ENCODE assay signal across 8 mouse cellular contexts in genomic region chr14:50895985-50896746, GRCm38 (mm10). TPM values are rescaled to one million over a fixed set of nuclear protein-coding genes. Genes with fewer than 3 reads are reported as not detected.
DNase-seq lines count a peak whose midpoint lies in the region; ATAC-seq and TF ChIP-seq lines count a peak whose summit lies in the region.

No protein-coding gene starts in this region.

- no peaks in the 10 kb centered on the region for H3K27me3 ChIP-seq in Patski
- peaks cover 12% of the 10 kb centered on the region for H3K27me3 ChIP-seq in hindbrain, embryonic 13.5 days

- no peak for TF ChIP-seq CTCF in Patski (IDR thresholded peaks at IDR 0.05)

- H3K9ac ChIP-seq in hindbrain, embryonic 13.5 days: peak overlapping the region; percentile 78

- peaks cover 17% of the 10 kb centered on the region for H3K4me1 ChIP-seq in hindbrain, embryonic 13.5 days (replicated peaks)

- DNase-seq in Patski (ENCODE audit: low read depth, low spot score): peak; percentile 95
- peak; percentile 92 for DNase-seq in cerebellum, adult 9-10 months
- peak; percentile 90 for DNase-seq in gastrocnemius, adult 18-20 months (ENCODE audit: low spot score)
- peak; percentile 40 to 44 for DNase-seq in layer of hippocampus, postnatal 36 days
- peak; percentile 72 for DNase-seq in lung, postnatal 14 days
- peak; percentile 49 for DNase-seq in ovary, postnatal 36 days (ENCODE audit: low spot score)
- no peak for DNase-seq in thymus, postnatal 36 days

- no peaks in the 10 kb centered on the region for H3K36me3 ChIP-seq in hindbrain, embryonic 13.5 days

- 16% methylated on average over 19 of the region's 19 CpGs for WGBS in hindbrain, embryonic 13.5 days

- POLR2A ChIA-PET in Patski (lab: Charles Lee): interaction anchor here (0.8 to 1.3 kb wide), 2 partner anchors 26 to 34 kb away, joined by 3 to 4 read pairs; partner anchors contain the start of genes Pip4p1, Pnp and Tep1

- peak overlapping the region; percentile 91 for H3K4me2 ChIP-seq in hindbrain, embryonic 13.5 days

- in situ Hi-C loops in Patski (cut with MboI; ENCODE audit: low pct_unique_long_range_greater_than_20kb): no loop called here

- peak overlapping the region; percentile 24 for H3K27ac ChIP-seq in hindbrain, embryonic 13.5 days

- CTCF ChIA-PET in Patski (lab: Charles Lee): interaction anchor here (0.9 to 1.2 kb wide), 4 partner anchors 9 to 169 kb away, joined by 3 to 4 read pairs (median 3); partner anchors contain the start of genes Apex1 and Osgep

- H3K9me3 ChIP-seq in hindbrain, embryonic 13.5 days: no peaks in the 10 kb centered on the region

- H3K4me3 ChIP-seq in hindbrain, embryonic 13.5 days: peak overlapping the region; percentile 55

- ATAC-seq in Patski: peak; percentile 97
- ATAC-seq in hindbrain, embryonic 13.5 days (ENCODE audit: low FRiP score): peak; percentile 44

RNA-seq across cellular contexts. Expression of gene Klhl33, which starts 1.1 kb away (rescaled TPM):
- 0.44 TPM for polyA plus RNA-seq in Patski (2021)
- 100 to 1,000 TPM in 1 of 2 experiments, 10 to 100 TPM in 1; 56.5 to 114 TPM for total RNA-seq in gastrocnemius, adult 18-20 months (2021)
- polyA plus RNA-seq in hindbrain, embryonic 13.5 days (2015; fragmentation: Nextera tagmentation; extraction: Ambion mirVana): 0.83 and 1.3 TPM in 2 replicates
- 1 to 10 TPM; 3.6 to 5.2 TPM for total RNA-seq in layer of hippocampus, postnatal 36 days (2021)

RNA-seq across cellular contexts. Expression of gene Tep1, which starts 25.8 kb away (rescaled TPM):
- 19.6 TPM for polyA plus RNA-seq in Patski (2021)
- total RNA-seq in gastrocnemius, adult 18-20 months (2021): 1 to 10 TPM; 6.5 to 9.0 TPM
- 2.5 and 3.2 TPM in 2 replicates for polyA plus RNA-seq in hindbrain, embryonic 13.5 days (2015; fragmentation: Nextera tagmentation; extraction: Ambion mirVana)
- 1 to 10 TPM; 2.0 to 4.6 TPM for total RNA-seq in layer of hippocampus, postnatal 36 days (2021)

RNA-seq across cellular contexts. Expression of gene Osgep, which starts 28.5 kb away (rescaled TPM):
- polyA plus RNA-seq in Patski (2021): 54.3 TPM
- total RNA-seq in gastrocnemius, adult 18-20 months (2021): 10 to 100 TPM; 45.9 to 47.5 TPM
- 116 and 119 TPM in 2 replicates for polyA plus RNA-seq in hindbrain, embryonic 13.5 days (2015; fragmentation: Nextera tagmentation; extraction: Ambion mirVana)
- total RNA-seq in layer of hippocampus, postnatal 36 days (2021): 10 to 100 TPM; 37.3 to 44.1 TPM

RNA-seq across cellular contexts. Expression of gene Apex1, which starts 28.6 kb away (rescaled TPM):
- polyA plus RNA-seq in Patski (2021): 115 TPM
- total RNA-seq in gastrocnemius, adult 18-20 months (2021): 10 to 100 TPM; 29.1 to 29.2 TPM
- polyA plus RNA-seq in hindbrain, embryonic 13.5 days (2015; fragmentation: Nextera tagmentation; extraction: Ambion mirVana): 225 and 228 TPM in 2 replicates
- total RNA-seq in layer of hippocampus, postnatal 36 days (2021): 10 to 100 TPM; 67.9 to 72.3 TPM

RNA-seq across cellular contexts. Expression of gene Pip4p1, which starts 34.5 kb away (rescaled TPM):
- polyA plus RNA-seq in Patski (2021): 71.0 TPM
- 10 to 100 TPM; 16.1 to 16.7 TPM for total RNA-seq in gastrocnemius, adult 18-20 months (2021)
- 79.0 and 87.9 TPM in 2 replicates for polyA plus RNA-seq in hindbrain, embryonic 13.5 days (2015; fragmentation: Nextera tagmentation; extraction: Ambion mirVana)
- 100 to 1,000 TPM in 1 of 2 experiments, 10 to 100 TPM in 1; 89.8 to 103 TPM for total RNA-seq in layer of hippocampus, postnatal 36 days (2021)

Comparison
In these comparisons a context has a peak if more than half of its experiments do, and no peak if none do; other contexts are left out.
1. DNase-seq: peak in Patski (single experiment), cerebellum, adult 9-10 months (single experiment), gastrocnemius, adult 18-20 months (single experiment), layer of hippocampus, postnatal 36 days (2 of 2), lung, postnatal 14 days (single experiment) and ovary, postnatal 36 days (single experiment); none in thymus, postnatal 36 days (0 of 2).
2. RNA of gene Klhl33, which starts 1.1 kb away (total RNA-seq): 56.5 to 114 TPM in gastrocnemius, adult 18-20 months; 3.6 to 5.2 TPM in layer of hippocampus, postnatal 36 days; every median in the first group is over 4 times any median in the second.